In the genomic region with DNA sequence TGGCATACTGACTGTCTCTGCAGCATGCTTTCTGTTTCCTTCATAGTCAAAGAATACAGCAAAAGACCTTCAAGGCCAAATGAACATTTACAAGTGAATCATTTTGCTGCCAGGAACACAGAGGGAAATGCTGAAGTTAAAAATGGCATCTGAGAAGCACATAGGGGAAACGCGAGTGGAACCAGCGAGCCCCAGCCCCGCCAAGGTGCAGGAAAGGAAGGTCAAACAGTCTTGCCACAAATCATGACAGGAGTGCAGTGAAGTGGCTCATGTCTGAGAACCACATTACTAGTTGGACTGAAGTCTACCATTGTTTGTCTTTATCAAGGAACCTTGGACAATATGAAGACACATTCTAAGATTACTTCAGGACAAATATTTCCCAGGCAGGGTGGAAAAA, we compare ENCODE assay signal across 16 mouse cellular contexts. TPM values are rescaled to one million over a fixed set of nuclear protein-coding genes. Genes with fewer than 3 reads are reported as not detected.
DNase-seq lines count a peak whose midpoint lies in the region; ATAC-seq and TF ChIP-seq lines count a peak whose summit lies in the region.
"Had no signal": no experiment of that assay in that cellular context is flagged by ENCODE, and none has a peak within 500 bp of the region (broad histone marks: within the 10 kb centered on the region; RNA-seq: fewer than 3 reads in every experiment).

No protein-coding gene starts in this region.

- TF ChIP-seq POLR2A in testis, adult 2 months (IDR thresholded peaks at IDR 0.05; ENCODE audit: control insufficient read depth, low read depth, low read length): no peak

- TF ChIP-seq CTCF in testis, adult 2 months (IDR thresholded peaks at IDR 0.05; ENCODE audit: control insufficient read depth, insufficient read depth, insufficient replicate concordance, low read depth, low read length): no peak
- no peak for TF ChIP-seq CTCF in kidney, postnatal 0 days (IDR thresholded peaks at IDR 0.05; ENCODE audit: low read depth)

- H3K4me3 ChIP-seq in testis, adult 2 months (ENCODE audit: control insufficient read depth, low read depth, low read length): no peak overlapping the region
- H3K4me3 ChIP-seq in kidney, postnatal 0 days (replicated peaks; ENCODE audit: low read depth, low read length): no peak overlapping the region
- H3K4me3 ChIP-seq: forebrain, embryonic 10.5 days; gastrocnemius, adult 2 months; hindbrain, embryonic 12.5 days; limb, embryonic 13.5 days; neural tube, embryonic 13.5 days had no signal

- no peaks in the 10 kb centered on the region for H3K36me3 ChIP-seq in testis, adult 2 months (ENCODE audit: control insufficient read depth, insufficient read depth, low read length)
- no peaks in the 10 kb centered on the region for H3K36me3 ChIP-seq in kidney, postnatal 0 days (ENCODE audit: insufficient read depth, low read length)
- H3K36me3 ChIP-seq: forebrain, embryonic 10.5 days; hindbrain, embryonic 12.5 days; limb, embryonic 13.5 days; neural tube, embryonic 13.5 days had no signal

- no peak overlapping the region for H3K9ac ChIP-seq in kidney, postnatal 0 days (ENCODE audit: low read depth, low read length)
- H3K9ac ChIP-seq: hindbrain, embryonic 12.5 days; limb, embryonic 13.5 days; liver, embryonic 14.5 days; neural tube, embryonic 13.5 days had no signal

- H3K27ac ChIP-seq in testis, adult 2 months (ENCODE audit: control insufficient read depth, insufficient read depth, low read depth, low read length): peak overlapping the region; percentile 54; the same call in 1 of the 2 replicates
- H3K27ac ChIP-seq in kidney, postnatal 0 days: no peak overlapping the region
- H3K27ac ChIP-seq: forebrain, embryonic 10.5 days; gastrocnemius, adult 2 months; hindbrain, embryonic 12.5 days; limb, embryonic 13.5 days; liver, embryonic 14.5 days; neural tube, embryonic 13.5 days had no signal

- no peak for ATAC-seq in kidney, postnatal 0 days (replicated peaks; ENCODE audit: low FRiP score, low read depth)
- no peak for ATAC-seq in megakaryocyte-erythroid progenitor cell, adult 5-6 weeks (replicated peaks; ENCODE audit: low FRiP score, low TSS enrichment, poor library complexity, severe bottlenecking)
- ATAC-seq: CD4-positive, CD25-positive, alpha-beta regulatory T cell, adult 4 months had no signal

- H3K4me1 ChIP-seq in testis, adult 2 months (ENCODE audit: control insufficient read depth, insufficient read depth, low read length): no peaks in the 10 kb centered on the region
- no peaks in the 10 kb centered on the region for H3K4me1 ChIP-seq in kidney, postnatal 0 days (replicated peaks; ENCODE audit: insufficient read depth, low read length)
- H3K4me1 ChIP-seq: forebrain, embryonic 10.5 days; hindbrain, embryonic 12.5 days; limb, embryonic 13.5 days; neural tube, embryonic 13.5 days had no signal

- no peaks in the 10 kb centered on the region for H3K27me3 ChIP-seq in testis, adult 2 months (ENCODE audit: control insufficient read depth, insufficient read depth, low read length)
- H3K27me3 ChIP-seq in kidney, postnatal 0 days (ENCODE audit: insufficient read depth, low read length): no peaks in the 10 kb centered on the region
- H3K27me3 ChIP-seq: hindbrain, embryonic 12.5 days; limb, embryonic 13.5 days; neural tube, embryonic 13.5 days had no signal

- no peak overlapping the region for H3K4me2 ChIP-seq in kidney, postnatal 0 days (ENCODE audit: low read length)
- H3K4me2 ChIP-seq: hindbrain, embryonic 12.5 days; limb, embryonic 13.5 days; neural tube, embryonic 13.5 days had no signal

- WGBS in kidney, postnatal 0 days: 11% methylated on average over 4 of the region's 4 CpGs

- H3K9me3 ChIP-seq in kidney, postnatal 0 days (replicated peaks; ENCODE audit: low read length): no peaks in the 10 kb centered on the region
- H3K9me3 ChIP-seq: forebrain, embryonic 10.5 days; hindbrain, embryonic 12.5 days; limb, embryonic 13.5 days; neural tube, embryonic 13.5 days had no signal

- intact Hi-C loops in left cerebral cortex, postnatal 4 days (cut with DNase I): no loop called here

- no peak for DNase-seq in testis, postnatal 10 days (ENCODE audit: low spot score)
- peak; percentile 34 for DNase-seq in adrenal gland, postnatal 10 days
- DNase-seq in kidney, postnatal 0 days (ENCODE audit: low spot score): peak; percentile 31
- DNase-seq in left cerebral cortex, postnatal 4 days: no peak
- DNase-seq in heart, adult 18-20 months: no peak
- DNase-seq: cerebellum, adult 9-11 months; gastrocnemius, adult 2 months; lung, postnatal 10 days had no signal

RNA-seq across cellular contexts. Expression of gene Zc3h12c, which starts 49.3 kb away (rescaled TPM):
- 1.7 and 2.1 TPM in 2 replicates for polyA plus RNA-seq in testis, adult 2 months (2012; rRNA removed)
- total RNA-seq in adrenal gland, postnatal 10 days (2021): 10 to 100 TPM; 13.9 to 18.4 TPM
- 3.8 and 4.3 TPM in 2 replicates for polyA plus RNA-seq in kidney, postnatal 0 days (2015; fragmentation: Nextera tagmentation; extraction: Ambion mirVana)
- total RNA-seq in left cerebral cortex, postnatal 4 days (2021): 10 to 100 TPM; 13.5 to 14.8 TPM
- 1.5 and 2.6 TPM in 2 replicates for total RNA-seq in megakaryocyte-erythroid progenitor cell, adult 5-6 weeks (2014; fragmentation: Nextera tagmentation)
- total RNA-seq in megakaryocyte-erythroid progenitor cell, adult 5-6 weeks (2017): 2.2 and 3.5 TPM in 2 replicates
- 1 to 10 TPM; 7.7 to 8.4 TPM for total RNA-seq in heart, adult 18-20 months (2021)

Comparison
In these comparisons a context has a peak if more than half of its experiments do, and no peak if none do; other contexts are left out.
1. DNase-seq: peak in adrenal gland, postnatal 10 days (single experiment) and kidney, postnatal 0 days (single experiment); none in testis, postnatal 10 days (single experiment), left cerebral cortex, postnatal 4 days (single experiment) and heart, adult 18-20 months (0 of 2).